Mouse (Mus musculus) ovary, adult 18-20 months (tissue): ENCODE data around the gene Psmf1.
A peak's percentile ranks its signal among the peaks of the same experiment; 100 is the strongest.

Experiments used
- DNase-seq: peaks from one replicate; pipeline ENCODE4 v3.0.0; 2022; ENCODE audit warnings: low spot score, mixed read lengths

The Psmf1 gene

GRCm38 (mm10) chr2:151743845-151744244 is at the start of gene Psmf1:
TSS of gene Psmf1 (minus strand) at chr2:151744186.
- DNase-seq, result no peak

- no peak for DNase-seq
These were observed 47.2 kb upstream of the Psmf1 start for GRCm38 (mm10) chr2:151791156-151791555.

- no peak for DNase-seq
These were observed 46.2 kb upstream of the Psmf1 start for GRCm38 (mm10) chr2:151790169-151790568.

GRCm38 (mm10) chr2:151788221-151788977 is 44.4 kb upstream of the Psmf1 start:
- DNase-seq, result no peak

- no peak for DNase-seq
These were observed 39.5 kb upstream of the Psmf1 start for GRCm38 (mm10) chr2:151783493-151783892.

GRCm38 (mm10) chr2:151777366-151777765 is 33.4 kb upstream of the Psmf1 start:
- no peak for DNase-seq

GRCm38 (mm10) chr2:151773476-151773875 is 29.5 kb upstream of the Psmf1 start:
- no peak for DNase-seq

- no peak for DNase-seq
These were observed 28.2 kb upstream of the Psmf1 start for GRCm38 (mm10) chr2:151772169-151772568.

GRCm38 (mm10) chr2:151764557-151764956 is 20.6 kb upstream of the Psmf1 start:
- DNase-seq, result no peak

GRCm38 (mm10) chr2:151758806-151759353 is 14.9 kb upstream of the Psmf1 start:
- no peak for DNase-seq

GRCm38 (mm10) chr2:151757451-151757850 is 13.5 kb upstream of the Psmf1 start:
- DNase-seq, result no peak

GRCm38 (mm10) chr2:151756277-151757061 is 12.5 kb upstream of the Psmf1 start:
- DNase-seq, result no peak

- no peak for DNase-seq
These were observed 7.3 kb upstream of the Psmf1 start for GRCm38 (mm10) chr2:151751330-151751729.

GRCm38 (mm10) chr2:151747847-151748705 is 4.1 kb upstream of the Psmf1 start:
- DNase-seq, result peak; percentile 5

- no peak for DNase-seq
These were observed 921 bp downstream of the Psmf1 start for GRCm38 (mm10) chr2:151742850-151743679.

- DNase-seq, result no peak
These were observed 1.9 kb downstream of the Psmf1 start for GRCm38 (mm10) chr2:151742084-151742483.

- DNase-seq, result peak; percentile 79
These were observed 3.1 kb downstream of the Psmf1 start for GRCm38 (mm10) chr2:151740741-151741526.

GRCm38 (mm10) chr2:151739505-151739904 is 4.5 kb downstream of the Psmf1 start:
- no peak for DNase-seq

GRCm38 (mm10) chr2:151739081-151739480 is 4.9 kb downstream of the Psmf1 start:
- no peak for DNase-seq

GRCm38 (mm10) chr2:151738460-151738859 is 5.5 kb downstream of the Psmf1 start:
- DNase-seq, result no peak
